Mouse (Mus musculus) ES-CJ7 (cell line): Measurements from ENCODE around the gene 1700008O03Rik.
A peak's percentile ranks its signal among the peaks of the same experiment; 100 is the strongest.

Source experiments
- DNase-seq: peaks from one replicate; pipeline ENCODE4 v3.0.0; 2011; ENCODE audit warnings: low read depth, low spot score

Gene 1700008O03Rik

DNA sequence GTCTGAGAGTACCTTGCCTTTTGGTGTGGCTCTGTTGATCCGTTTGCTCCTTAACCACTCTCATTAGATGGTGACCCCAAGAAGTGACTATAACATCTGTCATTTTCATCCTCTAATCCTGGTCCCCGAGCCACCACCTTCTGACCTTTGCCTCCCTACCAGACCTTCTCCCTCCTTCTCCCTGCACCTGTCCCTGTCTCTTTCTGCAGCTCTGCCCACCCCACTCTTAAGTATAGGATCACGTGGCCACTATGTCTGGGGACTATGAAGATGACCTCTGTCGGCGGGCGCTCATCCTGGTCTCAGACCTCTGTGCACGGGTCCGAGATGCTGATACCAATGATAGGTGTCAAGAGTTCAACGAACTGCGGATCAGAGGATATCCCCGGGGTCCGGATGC, at the start of gene 1700008O03Rik:
1700008O03Rik (minus strand) TSS at position 101 of the 400 bp plus-strand sequence.
- no peak for DNase-seq

- DNase-seq = no peak
Observed at GRCm38 (mm10) chr7:44434089-44434488, 48.5 kb upstream of the 1700008O03Rik start.

GRCm38 (mm10) chr7:44433371-44433770, 47.8 kb upstream of the 1700008O03Rik start:
- DNase-seq = peak; percentile 99

GRCm38 (mm10) chr7:44432550-44432949, 46.9 kb upstream of the 1700008O03Rik start:
- no peak for DNase-seq

DNA sequence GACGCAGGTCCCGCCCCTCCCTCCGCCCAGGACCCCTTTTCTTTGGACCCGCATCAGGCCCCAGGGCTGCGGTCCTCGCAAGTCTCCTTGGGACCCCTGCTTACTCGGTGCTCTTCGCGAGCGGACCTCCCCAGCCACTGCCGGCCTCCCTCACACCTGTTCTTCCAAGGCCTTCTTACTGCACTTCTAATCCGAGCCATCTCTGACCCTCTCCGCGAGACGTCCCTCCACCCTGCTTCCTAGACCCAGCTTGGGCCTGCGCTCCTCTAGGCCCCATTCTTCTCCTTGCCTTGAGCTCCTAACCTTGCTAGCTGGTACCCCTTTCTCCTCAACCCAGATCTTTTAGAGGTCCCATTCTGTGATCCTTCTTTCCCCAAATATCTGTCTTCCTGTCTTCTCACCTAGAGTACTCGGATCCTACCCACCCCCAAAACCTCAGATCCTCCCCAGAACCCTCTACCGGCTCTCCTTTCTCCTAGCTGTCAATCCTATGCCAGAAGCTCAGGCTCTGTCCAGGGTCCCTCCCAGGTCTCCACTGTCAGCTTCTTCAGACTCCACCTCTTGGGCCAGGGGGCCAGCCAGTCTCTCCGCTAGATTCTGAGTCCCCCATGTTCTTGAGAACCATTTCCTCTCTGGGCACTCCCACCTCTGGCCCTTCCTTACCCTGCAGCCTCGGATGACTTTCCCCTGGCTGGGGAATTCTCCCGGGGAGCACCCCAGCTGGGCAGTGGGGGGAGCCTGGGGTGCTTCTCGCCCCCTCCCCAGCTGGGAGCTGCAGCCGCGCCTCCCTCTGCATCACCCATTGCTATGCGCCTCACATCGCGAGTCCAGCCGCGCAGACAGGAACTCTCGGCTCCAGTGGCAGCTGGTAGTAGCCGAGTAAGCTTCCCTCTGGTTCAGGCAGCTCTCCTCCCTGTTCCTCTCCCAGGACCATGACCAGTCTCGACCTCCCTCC, 44.2 kb upstream of the 1700008O03Rik start:
- no peak for DNase-seq

- peak; percentile 38 for DNase-seq
Observed at GRCm38 (mm10) chr7:44428968-44429521, 43.4 kb upstream of the 1700008O03Rik start, which contains the start of gene Lrrc4b. Gene Lrrc4b (plus strand): TSS chr7:44429018.

DNA sequence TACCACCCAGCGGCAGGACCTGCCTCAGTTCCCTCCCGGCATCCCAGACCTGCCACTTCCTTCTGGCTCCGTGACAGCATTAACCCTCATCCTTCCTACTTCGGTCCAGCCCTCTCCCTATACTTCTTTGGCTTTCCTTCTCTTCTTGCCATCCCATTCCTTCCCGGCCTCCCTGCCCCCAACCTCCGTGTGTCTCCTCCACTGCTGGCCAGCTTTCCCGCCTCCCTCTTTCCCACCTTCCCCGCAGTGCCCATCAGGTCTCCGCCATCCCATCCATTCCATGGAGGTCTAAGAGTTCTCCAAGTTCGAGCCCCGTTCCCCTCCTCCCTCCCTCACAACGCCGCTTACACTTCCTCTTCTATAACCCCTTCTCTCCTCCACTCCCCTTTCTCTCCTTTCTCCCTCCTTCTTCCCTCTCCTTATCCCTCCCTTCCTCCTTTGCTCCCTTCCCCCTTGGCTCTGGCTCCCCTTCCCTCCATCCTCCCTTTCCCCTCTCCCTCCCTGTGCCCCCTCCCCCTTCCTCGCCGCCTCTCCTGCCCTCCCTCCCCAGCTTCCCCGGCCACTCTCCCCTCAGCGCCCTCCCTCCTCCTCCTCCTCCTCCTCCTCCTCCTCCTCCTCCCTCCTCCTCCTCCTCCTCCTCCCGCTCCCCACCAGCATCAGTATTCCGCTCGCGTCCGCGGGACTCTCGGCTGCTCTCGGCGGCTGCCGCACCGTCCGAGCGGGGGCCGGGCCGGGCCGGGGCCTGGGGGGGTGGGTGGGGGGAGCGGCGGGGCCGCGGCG, 42.7 kb upstream of the 1700008O03Rik start:
- DNase-seq = peak; percentile 47

DNA sequence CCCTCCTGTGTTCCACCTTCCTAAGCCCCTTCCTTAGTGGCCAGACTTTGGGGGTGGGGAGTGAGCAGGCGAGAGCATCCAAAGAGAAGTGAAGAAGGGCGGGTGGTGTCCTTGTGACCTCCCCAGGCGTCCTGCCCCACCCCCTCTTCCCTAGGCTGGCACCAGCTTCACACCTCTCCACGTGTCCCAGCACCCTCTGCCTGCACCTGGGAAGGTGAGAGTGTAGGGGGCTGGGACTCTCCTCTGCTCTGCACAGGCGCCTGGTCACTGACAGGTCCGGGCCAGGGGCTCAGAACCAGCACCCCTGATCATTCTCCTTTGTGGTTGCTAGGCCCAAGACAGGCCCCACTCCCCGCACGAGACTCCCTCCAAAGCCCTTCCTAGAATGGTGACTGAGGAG, 42.0 kb upstream of the 1700008O03Rik start:
- DNase-seq = no peak

GRCm38 (mm10) chr7:44413307-44413706, 27.7 kb upstream of the 1700008O03Rik start:
- DNase-seq = no peak

DNA sequence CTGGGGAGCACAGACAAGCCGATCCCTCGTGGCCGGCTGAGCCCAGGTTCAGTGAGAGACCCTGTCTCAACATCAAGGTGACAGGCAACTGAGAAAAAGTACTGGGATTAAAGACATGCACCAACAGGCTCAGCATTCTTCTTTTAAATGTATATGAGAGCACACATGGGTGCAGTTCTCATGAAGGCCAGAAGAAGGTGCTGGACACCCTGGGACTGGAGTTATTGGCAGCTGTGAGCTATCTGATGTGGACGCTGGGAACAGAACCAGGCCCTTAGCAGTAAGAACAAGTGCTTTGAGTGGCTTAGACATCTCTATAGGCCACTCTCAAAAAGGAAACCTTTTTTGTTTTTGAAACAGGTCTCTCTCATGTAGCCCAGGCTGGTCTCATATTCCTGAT, 25.5 kb upstream of the 1700008O03Rik start:
- peak; percentile 56 for DNase-seq

DNA sequence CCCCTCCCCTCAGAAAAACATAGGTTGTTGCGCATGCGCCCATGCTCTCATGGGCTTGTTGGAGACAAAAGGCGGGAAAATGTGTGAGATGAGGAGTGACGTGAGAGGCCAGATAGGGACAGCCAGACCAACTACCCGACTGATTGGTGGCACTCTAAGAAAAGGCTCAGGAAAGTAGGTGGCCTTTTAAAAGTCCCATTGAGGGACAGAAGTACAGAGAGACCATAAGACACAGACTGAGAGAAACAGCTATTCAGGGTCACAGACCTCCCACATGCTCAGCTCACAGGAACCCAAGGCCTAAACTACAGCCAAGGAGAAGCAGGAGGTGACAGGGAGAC, 20.4 kb upstream of the 1700008O03Rik start:
- no peak for DNase-seq

DNA sequence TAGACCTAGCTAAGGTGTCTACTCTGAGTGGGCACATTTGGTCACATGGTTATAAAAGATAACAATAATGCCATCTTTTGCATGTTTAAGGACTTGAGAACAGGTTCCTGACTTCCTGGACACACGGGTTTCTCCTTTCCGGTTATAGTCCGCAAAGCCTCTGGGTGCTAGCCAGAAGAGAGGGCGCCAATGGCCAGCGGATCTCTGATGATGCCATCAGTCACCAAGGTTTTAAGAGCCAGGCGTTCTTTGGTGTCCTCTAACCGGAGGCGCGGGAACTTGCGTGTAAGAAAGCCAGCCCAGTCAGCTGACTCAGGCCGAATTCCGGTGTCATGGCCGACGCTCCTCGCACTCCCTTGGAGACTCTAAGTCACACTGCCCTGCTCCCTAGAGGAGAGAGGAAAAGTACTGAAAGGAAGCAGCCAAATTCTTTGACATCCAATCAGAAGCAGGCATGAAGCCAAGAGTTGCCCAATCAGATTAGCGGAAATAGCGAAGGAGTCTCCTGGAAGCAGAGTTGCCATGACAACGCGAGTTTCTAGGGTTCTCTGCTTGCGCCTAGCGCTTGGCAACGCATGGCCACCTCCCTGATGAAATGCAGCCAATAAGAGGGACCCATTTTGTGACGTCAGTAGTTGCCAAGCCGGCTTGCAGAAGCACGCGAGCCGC, 19.9 kb upstream of the 1700008O03Rik start:
- DNase-seq = peak; percentile 100

GRCm38 (mm10) chr7:44401673-44402072, 16.1 kb upstream of the 1700008O03Rik start:
- DNase-seq = no peak

- peak; percentile 93 for DNase-seq
Observed at GRCm38 (mm10) chr7:44398570-44398969, 12.9 kb upstream of the 1700008O03Rik start.

DNA sequence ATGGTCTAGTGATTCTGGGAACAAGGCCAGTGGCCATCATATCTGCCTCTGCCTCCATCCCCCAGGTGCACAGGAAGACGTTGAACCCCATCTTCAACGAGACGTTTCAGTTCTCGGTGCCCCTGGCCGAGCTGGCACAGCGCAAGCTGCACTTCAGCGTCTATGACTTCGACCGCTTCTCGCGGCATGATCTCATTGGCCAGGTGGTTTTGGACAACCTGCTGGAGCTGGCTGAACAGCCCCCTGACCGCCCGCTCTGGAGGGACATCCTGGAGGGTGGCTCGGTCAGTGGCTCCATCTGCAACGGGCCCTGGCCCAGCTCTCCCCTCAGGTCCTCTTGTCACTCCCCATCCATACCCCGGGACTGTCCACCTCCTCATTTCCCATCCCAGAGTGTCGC, 7.7 kb upstream of the 1700008O03Rik start:
- DNase-seq = no peak

GRCm38 (mm10) chr7:44392341-44392740, 6.7 kb upstream of the 1700008O03Rik start:
- DNase-seq = no peak

GRCm38 (mm10) chr7:44391831-44392230, 6.2 kb upstream of the 1700008O03Rik start:
- no peak for DNase-seq

- DNase-seq = no peak
Observed at GRCm38 (mm10) chr7:44384716-44385059, 932 bp downstream of the 1700008O03Rik start.

DNA sequence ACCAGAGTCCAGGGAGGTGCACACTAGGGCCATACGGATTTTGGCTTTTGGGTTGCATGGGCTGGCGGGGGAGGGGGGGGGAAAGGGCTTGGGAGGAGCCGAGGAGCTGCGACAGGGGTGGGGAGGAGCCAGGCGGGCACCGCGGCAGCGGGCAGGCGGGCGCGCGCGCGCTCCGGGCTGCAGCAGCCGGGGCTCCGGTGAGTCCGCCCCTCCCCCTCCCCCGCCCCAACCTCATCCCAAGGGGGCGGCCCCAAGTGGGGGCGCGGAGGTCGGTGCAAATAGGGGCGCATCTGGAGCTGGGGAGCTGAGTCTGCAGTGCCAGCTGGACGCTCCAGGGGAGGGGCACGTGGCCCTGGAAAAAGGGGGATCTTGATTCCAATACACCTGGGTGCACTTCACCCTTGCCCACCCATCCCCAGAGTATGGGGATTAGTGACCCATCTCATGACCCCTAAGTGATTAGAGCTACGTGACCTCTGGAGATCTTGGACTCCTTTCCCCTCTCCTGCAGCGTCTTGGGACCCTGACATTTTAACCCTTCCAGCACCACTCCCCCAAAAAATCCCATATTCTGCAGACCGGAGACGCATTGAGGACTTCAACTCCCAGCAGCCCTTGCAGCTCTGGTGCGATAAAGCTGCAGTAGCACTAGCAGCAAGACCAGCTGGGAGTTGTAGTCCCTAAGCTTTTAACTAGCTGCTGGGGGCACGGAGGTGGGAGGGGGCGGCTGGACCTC, 1.5 kb downstream of the 1700008O03Rik start, which contains the start of gene Syt3:
Syt3 (plus strand) TSS at position 123 of the 736 bp plus-strand sequence.
- peak; percentile 86 for DNase-seq

GRCm38 (mm10) chr7:44382541-44382940, 3.1 kb downstream of the 1700008O03Rik start:
- no peak for DNase-seq

DNA sequence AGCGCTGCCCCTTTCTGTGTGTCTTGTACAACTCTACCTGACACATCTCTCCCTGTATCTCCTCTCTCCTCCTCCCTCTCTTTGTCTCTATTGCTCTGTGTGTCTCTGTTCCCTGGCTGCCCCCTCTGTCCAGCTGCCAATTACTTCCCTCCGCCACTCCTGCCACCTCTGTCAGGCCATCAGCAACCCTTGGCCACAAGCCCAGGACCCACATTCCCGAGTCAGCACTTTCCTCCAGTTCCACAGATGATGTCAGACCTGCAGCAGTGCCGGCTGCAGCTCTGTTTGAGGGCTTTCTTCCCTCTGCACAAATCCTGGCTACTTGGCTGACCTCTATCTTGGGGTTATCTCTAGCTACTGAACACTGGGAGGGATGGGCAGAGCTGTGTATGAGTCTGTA, 7.3 kb downstream of the 1700008O03Rik start:
- no peak for DNase-seq
